ENCODE assay signal across 26 mouse cellular contexts in genomic region chr11:113736848-113737552, GRCm38 (mm10). TPM values are rescaled to one million over a fixed set of nuclear protein-coding genes. Genes with fewer than 3 reads are reported as not detected.
DNase-seq lines count a peak whose midpoint lies in the region; ATAC-seq and TF ChIP-seq lines count a peak whose summit lies in the region.
"Had no signal": no experiment of that assay in that cellular context is flagged by ENCODE, and none has a peak within 500 bp of the region (broad histone marks: within the 10 kb centered on the region; RNA-seq: fewer than 3 reads in every experiment).

No protein-coding gene starts in this region.

- H3K4me2 ChIP-seq in embryonic facial prominence, embryonic 11.5 days (ENCODE audit: low read depth, low read length): no peak overlapping the region
- H3K4me2 ChIP-seq in liver, embryonic 12.5 days: no peak overlapping the region
- no peak overlapping the region for H3K4me2 ChIP-seq in liver, postnatal 0 days (ENCODE audit: low read depth, low read length)
- H3K4me2 ChIP-seq: embryonic facial prominence, embryonic 13.5 days; forebrain, embryonic 12.5 days; heart, embryonic 13.5 days; hindbrain, embryonic 13.5 days; limb, embryonic 12.5 days; stomach, embryonic 15.5 days had no signal

- no peaks in the 10 kb centered on the region for H3K27me3 ChIP-seq in embryonic facial prominence, embryonic 11.5 days (ENCODE audit: control insufficient read depth, insufficient read depth, low read length)
- no peaks in the 10 kb centered on the region for H3K27me3 ChIP-seq in embryonic facial prominence, embryonic 10.5 days (replicated peaks; ENCODE audit: low read depth, poor library complexity, severe bottlenecking)
- no peaks in the 10 kb centered on the region for H3K27me3 ChIP-seq in liver, embryonic 12.5 days (replicated peaks)
- no peaks in the 10 kb centered on the region for H3K27me3 ChIP-seq in liver, postnatal 0 days (ENCODE audit: insufficient read depth, low read length)
- H3K27me3 ChIP-seq: embryonic facial prominence, embryonic 13.5 days; forebrain, embryonic 12.5 days; heart, embryonic 13.5 days; hindbrain, embryonic 13.5 days; limb, embryonic 12.5 days; Patski; stomach, embryonic 15.5 days had no signal

- WGBS in embryonic facial prominence, embryonic 11.5 days: 74% methylated on average over 11 of the region's 11 CpGs
- WGBS in embryonic facial prominence, embryonic 10.5 days: 78% methylated on average over 11 of the region's 11 CpGs
- WGBS in liver, embryonic 12.5 days (ENCODE audit: insufficient replicate concordance): 76% methylated on average over 11 of the region's 11 CpGs
- whole genome bisulfite sequencing in liver, postnatal 0 days (ENCODE audit: insufficient replicate concordance): 83% methylated on average over 11 of the region's 11 CpGs

- TF ChIP-seq CTCF in liver, postnatal 0 days (IDR thresholded peaks at IDR 0.05; ENCODE audit: low read depth): no peak

- 0 out of 2 replicates have a peak, but pooled peaks have one; percentile 36 for ATAC-seq in embryonic facial prominence, embryonic 11.5 days (replicated peaks; ENCODE audit: insufficient number of reproducible peaks, low FRiP score, low TSS enrichment, low read depth)
- peak; percentile 63 for ATAC-seq in liver, embryonic 12.5 days
- ATAC-seq in liver, postnatal 0 days: no peak
- ATAC-seq: midbrain, embryonic 16.5 days; Patski had no signal

- H3K4me1 ChIP-seq in embryonic facial prominence, embryonic 11.5 days (ENCODE audit: control insufficient read depth, insufficient read depth, low read length): peaks cover 9% of the 10 kb centered on the region
- peaks cover 82% of the 10 kb centered on the region for H3K4me1 ChIP-seq in embryonic facial prominence, embryonic 10.5 days
- H3K4me1 ChIP-seq in liver, embryonic 12.5 days: peaks cover 90% of the 10 kb centered on the region
- peaks cover 54% of the 10 kb centered on the region for H3K4me1 ChIP-seq in liver, postnatal 0 days (ENCODE audit: insufficient read depth)

- no peak overlapping the region for H3K9ac ChIP-seq in embryonic facial prominence, embryonic 11.5 days (replicated peaks; ENCODE audit: low read length)
- no peak overlapping the region for H3K9ac ChIP-seq in liver, embryonic 12.5 days
- no peak overlapping the region for H3K9ac ChIP-seq in liver, postnatal 0 days (replicated peaks)
- H3K9ac ChIP-seq: embryonic facial prominence, embryonic 13.5 days; forebrain, embryonic 12.5 days; heart, embryonic 13.5 days; hindbrain, embryonic 13.5 days; limb, embryonic 12.5 days; stomach, embryonic 15.5 days had no signal

- no peak for TF ChIP-seq EP300 in liver, postnatal 0 days (IDR thresholded peaks at IDR 0.05; ENCODE audit: low read depth)

- no peaks in the 10 kb centered on the region for H3K36me3 ChIP-seq in embryonic facial prominence, embryonic 11.5 days (replicated peaks; ENCODE audit: control insufficient read depth, insufficient read depth, low read depth, low read length)
- H3K36me3 ChIP-seq in embryonic facial prominence, embryonic 10.5 days (replicated peaks): peaks cover 92% of the 10 kb centered on the region
- H3K36me3 ChIP-seq in liver, embryonic 12.5 days: peaks cover 35% of the 10 kb centered on the region
- H3K36me3 ChIP-seq in liver, postnatal 0 days (replicated peaks; ENCODE audit: insufficient read depth, low read length): peaks cover 8% of the 10 kb centered on the region; the same call in 1 of the 2 replicates
- H3K36me3 ChIP-seq: stomach, embryonic 15.5 days had no signal

- no peaks in the 10 kb centered on the region for H3K9me3 ChIP-seq in embryonic facial prominence, embryonic 11.5 days (replicated peaks; ENCODE audit: control insufficient read depth, low read length)
- no peaks in the 10 kb centered on the region for H3K9me3 ChIP-seq in embryonic facial prominence, embryonic 10.5 days
- no peaks in the 10 kb centered on the region for H3K9me3 ChIP-seq in liver, embryonic 12.5 days (replicated peaks)
- H3K9me3 ChIP-seq in liver, postnatal 0 days (ENCODE audit: low read length): no peaks in the 10 kb centered on the region
- H3K9me3 ChIP-seq: embryonic facial prominence, embryonic 13.5 days; forebrain, embryonic 12.5 days; heart, embryonic 13.5 days; hindbrain, embryonic 13.5 days; limb, embryonic 12.5 days; stomach, embryonic 15.5 days had no signal

- no peak for DNase-seq in embryonic facial prominence, embryonic 11.5 days (ENCODE audit: low spot score)
- DNase-seq in embryonic facial prominence, embryonic 10.5 days (ENCODE audit: low spot score): no peak
- DNase-seq in liver, postnatal 0 days: no peak
- DNase-seq in Muller cell, postnatal 12 days (ENCODE audit: inconsistent ontology term): peak; percentile 57
- DNase-seq in mesoderm, embryonic 11.5 days (ENCODE audit: low read depth, low spot score): peak; percentile 60
- no peak for DNase-seq in frontal cortex, postnatal 36 days (ENCODE audit: low spot score in 2 of 2)
- DNase-seq: adrenal gland, postnatal 36 days; cerebellum, adult 11-12 months; cerebellum, postnatal 10 days; heart, postnatal 14 days; kidney, adult 8-10 months; lung, adult 2 months; right cerebral cortex, adult 18-20 months; thymus, postnatal 25 days had no signal

- no peak overlapping the region for H3K4me3 ChIP-seq in embryonic facial prominence, embryonic 11.5 days (ENCODE audit: low read depth, low read length)
- no peak overlapping the region for H3K4me3 ChIP-seq in embryonic facial prominence, embryonic 10.5 days
- H3K4me3 ChIP-seq in liver, embryonic 12.5 days: no peak overlapping the region
- no peak overlapping the region for H3K4me3 ChIP-seq in liver, postnatal 0 days (ENCODE audit: low read depth, low read length)
- H3K4me3 ChIP-seq: embryonic facial prominence, embryonic 13.5 days; erythroblast, embryonic 14.5 days; forebrain, embryonic 12.5 days; heart, embryonic 13.5 days; hindbrain, embryonic 13.5 days; limb, embryonic 12.5 days; midbrain, embryonic 10.5 days; stomach, embryonic 15.5 days had no signal

- no peak overlapping the region for H3K27ac ChIP-seq in embryonic facial prominence, embryonic 11.5 days (replicated peaks; ENCODE audit: low read depth, low read length)
- no peak overlapping the region for H3K27ac ChIP-seq in embryonic facial prominence, embryonic 10.5 days (replicated peaks)
- H3K27ac ChIP-seq in liver, embryonic 12.5 days: 0 out of 2 replicates have a peak overlapping the region, but pooled peaks have one; percentile 15
- H3K27ac ChIP-seq in liver, postnatal 0 days (ENCODE audit: low read depth): no peak overlapping the region
- H3K27ac ChIP-seq: embryonic facial prominence, embryonic 13.5 days; forebrain, embryonic 12.5 days; heart, embryonic 13.5 days; hindbrain, embryonic 13.5 days; limb, embryonic 12.5 days; midbrain, embryonic 10.5 days; stomach, embryonic 15.5 days had no signal

RNA-seq across cellular contexts. Expression of gene Cdc42ep4, which starts 14.7 kb away (rescaled TPM):
- 59.1 and 63.7 TPM in 2 replicates for polyA plus RNA-seq in embryonic facial prominence, embryonic 11.5 days (2014; fragmentation: Nextera tagmentation; extraction: Ambion mirVana)
- 117 TPM in 2 replicates for polyA plus RNA-seq in embryonic facial prominence, embryonic 10.5 days (2016; fragmentation: Nextera tagmentation; extraction: Ambion mirVana)
- 21.1 and 21.9 TPM in 2 replicates for polyA plus RNA-seq in liver, embryonic 12.5 days (2016; fragmentation: Nextera tagmentation; extraction: Ambion mirVana)
- polyA plus RNA-seq in liver, postnatal 0 days (2015; fragmentation: Nextera tagmentation; extraction: Ambion mirVana): 12.4 and 13.7 TPM in 2 replicates

RNA-seq across cellular contexts. Expression of gene Cpsf4l, which starts 27.2 kb away (rescaled TPM):
- 0.31 TPM in 1 of 2 replicates, not detected in the other for polyA plus RNA-seq in embryonic facial prominence, embryonic 11.5 days (2014; fragmentation: Nextera tagmentation; extraction: Ambion mirVana)
- 0.34 and 0.69 TPM in 2 replicates for polyA plus RNA-seq in embryonic facial prominence, embryonic 10.5 days (2016; fragmentation: Nextera tagmentation; extraction: Ambion mirVana)
- polyA plus RNA-seq in liver, embryonic 12.5 days (2016; fragmentation: Nextera tagmentation; extraction: Ambion mirVana): 0.20 TPM in 1 of 2 replicates, not detected in the other
- 0.38 and 0.46 TPM in 2 replicates for polyA plus RNA-seq in liver, postnatal 0 days (2015; fragmentation: Nextera tagmentation; extraction: Ambion mirVana)
- polyA plus RNA-seq: erythroblast, embryonic 14.5 days; lung, adult 2 months; macrophage had no signal

RNA-seq across cellular contexts. Expression of gene D11Wsu47e, which starts 52.8 kb away (rescaled TPM):
- polyA plus RNA-seq in embryonic facial prominence, embryonic 11.5 days (2014; fragmentation: Nextera tagmentation; extraction: Ambion mirVana): 24.8 and 26.5 TPM in 2 replicates
- polyA plus RNA-seq in embryonic facial prominence, embryonic 10.5 days (2016; fragmentation: Nextera tagmentation; extraction: Ambion mirVana): 26.4 and 28.0 TPM in 2 replicates
- polyA plus RNA-seq in liver, embryonic 12.5 days (2016; fragmentation: Nextera tagmentation; extraction: Ambion mirVana): 14.8 and 16.0 TPM in 2 replicates
- polyA plus RNA-seq in liver, postnatal 0 days (2015; fragmentation: Nextera tagmentation; extraction: Ambion mirVana): 4.3 and 4.6 TPM in 2 replicates

RNA-seq across cellular contexts. Expression of gene Fam104a, which starts 53.0 kb away (rescaled TPM):
- 51.2 and 52.0 TPM in 2 replicates for polyA plus RNA-seq in embryonic facial prominence, embryonic 11.5 days (2014; fragmentation: Nextera tagmentation; extraction: Ambion mirVana)
- polyA plus RNA-seq in embryonic facial prominence, embryonic 10.5 days (2016; fragmentation: Nextera tagmentation; extraction: Ambion mirVana): 53.4 and 57.6 TPM in 2 replicates
- polyA plus RNA-seq in liver, embryonic 12.5 days (2016; fragmentation: Nextera tagmentation; extraction: Ambion mirVana): 56.1 and 58.5 TPM in 2 replicates
- polyA plus RNA-seq in liver, postnatal 0 days (2015; fragmentation: Nextera tagmentation; extraction: Ambion mirVana): 24.1 and 26.5 TPM in 2 replicates

Comparison
In these comparisons a context has a peak if more than half of its experiments do, and no peak if none do; other contexts are left out.
1. DNase-seq: peak in Muller cell, postnatal 12 days (single experiment) and mesoderm, embryonic 11.5 days (single experiment); none in embryonic facial prominence, embryonic 11.5 days (single experiment), embryonic facial prominence, embryonic 10.5 days (single experiment), liver, postnatal 0 days (single experiment) and frontal cortex, postnatal 36 days (0 of 2).